Mouse (Mus musculus) small intestine, adult 10 weeks (tissue): ENCODE results near the gene Prdm16. TPM values are rescaled to one million over a fixed set of nuclear protein-coding genes. Genes with fewer than 3 reads are reported as not detected.

Experiments
- polyA plus RNA-seq: library from polyadenylated mRNA; stranded (reverse); fragments of 350-450 nt; fragmentation: Illumina TruSeq; extraction: RNeasy Lipid Tissue Mini Kit (QIAGEN cat#74804); gene quantifications from one replicate; pipeline ENCODE4 v1.2.3, GENCODE M21; 2014; ENCODE audit warnings: low replicate concordance

Gene Prdm16
- polyA plus RNA-seq = 4.3 TPM

DNA sequence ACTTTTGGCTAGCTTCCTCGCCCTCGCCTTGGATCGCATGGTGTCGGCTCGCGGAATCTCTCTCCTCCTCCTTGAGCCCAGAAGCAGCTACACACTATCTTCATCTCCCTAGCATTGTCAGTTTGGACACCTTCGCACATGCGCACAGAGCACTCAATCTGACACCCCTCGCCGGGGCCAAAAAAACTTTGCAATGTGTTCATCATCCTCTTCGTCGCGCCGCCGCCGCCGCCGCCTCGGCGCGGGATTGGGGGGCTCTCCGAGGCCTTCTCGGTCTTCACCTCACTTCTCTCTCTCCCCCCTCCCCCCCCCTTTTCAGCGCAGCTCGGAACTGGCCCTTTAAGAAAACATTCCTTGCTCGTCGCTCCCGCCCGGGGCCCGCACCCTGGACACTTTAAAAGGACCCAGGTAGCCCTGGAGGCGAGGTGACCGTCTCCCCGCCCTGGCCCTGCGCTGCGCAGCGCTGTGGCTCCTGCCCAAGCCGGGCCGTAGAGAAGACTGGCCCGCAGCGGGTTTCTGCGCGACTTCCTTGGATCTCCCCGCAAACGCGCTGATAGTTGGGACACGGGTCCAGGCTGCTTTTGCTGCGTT, at the start of gene Prdm16:
Gene Prdm16, minus strand, starts transcription at position 153 of the 591 bp plus-strand sequence.

GRCm38 (mm10) chr4:154667767-154668166, 31.1 kb upstream of the Prdm16 start, which contains the start of gene Actrt2:
Gene Actrt2 (minus strand): TSS chr4:154667867.

DNA sequence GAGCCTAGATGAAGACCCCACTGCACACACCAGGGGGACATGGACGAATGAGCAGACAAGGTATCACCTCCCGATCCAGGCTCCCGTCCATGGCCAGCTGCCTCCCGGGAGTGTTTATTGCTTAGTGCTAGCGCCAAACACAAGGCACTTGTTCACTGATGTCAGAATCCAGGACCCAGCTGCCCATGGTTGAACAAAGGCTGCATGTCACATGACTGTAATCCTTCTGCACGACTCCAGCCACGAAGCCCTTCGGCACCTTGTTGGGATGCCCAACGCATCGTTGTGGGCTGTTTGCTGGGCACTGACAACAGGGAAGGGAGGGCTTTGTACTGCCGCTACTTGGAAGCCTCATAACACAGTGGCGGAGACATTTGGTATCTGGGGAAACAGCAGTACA, 300.9 kb downstream of the Prdm16 start, which contains the start of gene B230104I21Rik:
Gene B230104I21Rik, plus strand, starts transcription at position 367 of the 400 bp plus-strand sequence.

GRCm38 (mm10) chr4:154301466-154301881, 335.2 kb downstream of the Prdm16 start, which contains the start of gene Arhgef16:
Gene Arhgef16 (minus strand): TSS chr4:154301676.

Other genes starting within 250 kb of the Prdm16 start
- not detected for gene Actrt2, start 31.0 kb upstream of the Prdm16 start, polyA plus RNA-seq
- not detected for gene Ttc34, start 200.6 kb upstream of the Prdm16 start, polyA plus RNA-seq
- not detected for gene Mmel1, start 232.7 kb upstream of the Prdm16 start, polyA plus RNA-seq